9 mouse cellular contexts compared by ENCODE assay signal in the genomic region with DNA sequence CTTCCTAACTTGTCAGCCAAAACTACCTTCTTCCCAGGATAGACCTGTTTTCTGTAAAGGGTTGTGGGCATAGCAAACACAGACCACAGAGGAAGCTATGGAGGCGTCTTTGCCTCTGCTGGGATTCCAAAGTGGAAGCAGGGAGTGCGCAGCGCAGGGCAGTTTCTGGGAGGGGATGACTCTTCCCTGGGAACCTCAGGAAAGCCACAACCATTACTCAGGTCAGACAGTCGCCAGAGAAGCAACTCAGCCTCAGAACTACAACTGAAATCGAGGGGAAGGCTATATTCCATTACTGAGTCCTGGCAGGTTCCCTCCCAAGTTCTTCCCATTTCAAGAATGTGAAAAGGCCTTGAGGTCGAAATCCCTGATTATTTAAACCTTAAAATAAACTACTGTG. TPM values are rescaled to one million over a fixed set of nuclear protein-coding genes. Genes with fewer than 3 reads are reported as not detected.
DNase-seq lines count a peak whose midpoint lies in the region; ATAC-seq and TF ChIP-seq lines count a peak whose summit lies in the region.
"Had no signal": no experiment of that assay in that cellular context is flagged by ENCODE, and none has a peak within 500 bp of the region (broad histone marks: within the 10 kb centered on the region; RNA-seq: fewer than 3 reads in every experiment).

No protein-coding gene starts in this region.

- peak overlapping the region; percentile 71 for H3K4me2 ChIP-seq in limb, embryonic 12.5 days
- H3K4me2 ChIP-seq in neural tube, embryonic 14.5 days (ENCODE audit: low read depth, low read length), result peak overlapping the region; percentile 57

- H3K9ac ChIP-seq in limb, embryonic 12.5 days (replicated peaks), result peak overlapping the region; percentile 40
- H3K9ac ChIP-seq in neural tube, embryonic 14.5 days (replicated peaks; ENCODE audit: low read depth, low read length), result no peak overlapping the region

- no peak for TF ChIP-seq CTCF in left cerebral cortex, adult 2 months (IDR thresholded peaks at IDR 0.05)

- no peak for DNase-seq in left cerebral cortex, adult 2 months (ENCODE audit: extremely low spot score in 1 of 2, low spot score in 2 of 2)
- no peak for DNase-seq in left cerebral cortex, postnatal 36 days (ENCODE audit: low spot score in 2 of 2)
- no peak for DNase-seq in forebrain, embryonic 10.5 days (ENCODE audit: extremely low spot score, low spot score)
- DNase-seq in right cerebral cortex, postnatal 4 days, result no peak
- no peak for DNase-seq in cerebellum, adult 11-12 months
- no peak for DNase-seq in layer of hippocampus, adult 9-11 months
- DNase-seq: layer of hippocampus, postnatal 36 days had no signal

- intact Hi-C loops in left cerebral cortex, adult 2 months (cut with DNase I), result no loop called here
- intact Hi-C loops in left cerebral cortex, postnatal 36 days (cut with DNase I), result no loop called here

- H3K36me3 ChIP-seq in forebrain, embryonic 10.5 days (replicated peaks), result no peaks in the 10 kb centered on the region
- no peaks in the 10 kb centered on the region for H3K36me3 ChIP-seq in limb, embryonic 12.5 days
- H3K36me3 ChIP-seq in neural tube, embryonic 14.5 days (ENCODE audit: control insufficient read depth, insufficient read depth, low read length), result no peaks in the 10 kb centered on the region

- 0 out of 2 replicates have a peak, but pooled peaks cover 6% of the 10 kb centered on the region for H3K27me3 ChIP-seq in forebrain, embryonic 10.5 days (ENCODE audit: poor library complexity, severe bottlenecking)
- no peaks in the 10 kb centered on the region for H3K27me3 ChIP-seq in limb, embryonic 12.5 days
- no peaks in the 10 kb centered on the region for H3K27me3 ChIP-seq in neural tube, embryonic 14.5 days (ENCODE audit: control insufficient read depth, insufficient read depth, low read length)

- peak overlapping the region; percentile 76 for H3K4me3 ChIP-seq in left cerebral cortex, adult 2 months
- peak overlapping the region; percentile 89 for H3K4me3 ChIP-seq in forebrain, embryonic 10.5 days
- H3K4me3 ChIP-seq in limb, embryonic 12.5 days (replicated peaks), result peak overlapping the region; percentile 77
- H3K4me3 ChIP-seq in neural tube, embryonic 14.5 days (ENCODE audit: low read depth, low read length), result peak overlapping the region; percentile 59

- no peak overlapping the region; the same call in 1 of the 2 replicates for H3K27ac ChIP-seq in left cerebral cortex, adult 2 months
- H3K27ac ChIP-seq in forebrain, embryonic 10.5 days, result peak overlapping the region; percentile 97
- no peak overlapping the region for H3K27ac ChIP-seq in limb, embryonic 12.5 days
- H3K27ac ChIP-seq in neural tube, embryonic 14.5 days (ENCODE audit: low read depth, low read length), result no peak overlapping the region

- H3K9me3 ChIP-seq in forebrain, embryonic 10.5 days, result no peaks in the 10 kb centered on the region; the same call in 1 of the 2 replicates
- H3K9me3 ChIP-seq in limb, embryonic 12.5 days, result no peaks in the 10 kb centered on the region
- no peaks in the 10 kb centered on the region for H3K9me3 ChIP-seq in neural tube, embryonic 14.5 days (ENCODE audit: control insufficient read depth, low read length)

- peaks cover 57% of the 10 kb centered on the region for H3K4me1 ChIP-seq in forebrain, embryonic 10.5 days
- H3K4me1 ChIP-seq in limb, embryonic 12.5 days (replicated peaks), result peaks cover 20% of the 10 kb centered on the region
- peaks cover 5% of the 10 kb centered on the region; the same call in 1 of the 2 replicates for H3K4me1 ChIP-seq in neural tube, embryonic 14.5 days (ENCODE audit: control insufficient read depth, insufficient read depth, low read length)

- WGBS in forebrain, embryonic 10.5 days, result 23% methylated on average over 6 of the region's 6 CpGs
- 22% methylated on average over 6 of the region's 6 CpGs for WGBS in limb, embryonic 12.5 days
- 10% methylated on average over 6 of the region's 6 CpGs for WGBS in neural tube, embryonic 14.5 days

- no peak for ATAC-seq in limb, embryonic 12.5 days (ENCODE audit: insufficient number of reproducible peaks, insufficient read depth, low FRiP score, low TSS enrichment, low read depth)
- no peak for ATAC-seq in neural tube, embryonic 14.5 days (ENCODE audit: low read depth)

RNA-seq across cellular contexts. Expression of a gene that starts 51.8 kb away (rescaled TPM):
- total RNA-seq in left cerebral cortex, adult 2 months (2021), result 10 to 100 TPM; 16.5 to 19.1 TPM
- 10 to 100 TPM; 17.1 TPM for total RNA-seq in left cerebral cortex, postnatal 36 days (2021)
- polyA plus RNA-seq in forebrain, embryonic 10.5 days (2016; fragmentation: Nextera tagmentation; extraction: Ambion mirVana), result 36.9 and 37.6 TPM in 2 replicates
- polyA plus RNA-seq in limb, embryonic 12.5 days (2016; fragmentation: Nextera tagmentation; extraction: Ambion mirVana), result 27.7 and 28.6 TPM in 2 replicates
- 6.5 and 11.5 TPM in 2 replicates for polyA plus RNA-seq in neural tube, embryonic 14.5 days (2014; fragmentation: Nextera tagmentation; extraction: Ambion mirVana)
